Mouse (Mus musculus) right cerebral cortex, postnatal 4 days (tissue): ENCODE data around the gene Lect2.

Experiments
- DNase-seq: peaks from one replicate; pipeline ENCODE4 v3.0.0-alpha.2; 2022

Lect2 gene

DNA sequence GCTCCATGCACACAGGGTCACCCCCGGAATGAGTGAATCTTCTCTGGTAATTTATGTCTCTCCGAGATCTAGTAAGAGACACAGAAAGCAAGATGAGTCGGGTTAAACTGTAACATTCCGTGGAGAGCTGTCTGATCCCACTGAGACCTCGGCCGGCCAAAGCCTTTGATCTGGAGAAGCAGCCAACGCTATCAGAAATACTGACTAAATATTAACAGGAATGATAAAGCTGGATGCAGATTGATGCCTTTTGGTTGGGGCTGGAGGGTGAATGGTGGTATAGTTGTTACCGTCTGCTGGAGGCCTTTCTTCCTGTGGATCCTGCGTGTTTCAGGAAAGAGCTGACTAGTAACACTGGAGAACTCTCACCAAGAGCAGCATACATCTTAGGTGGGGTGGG lies at the start of gene Lect2:
Gene Lect2 (minus strand): TSS at position 102 of the 400 bp plus-strand sequence.
- DNase-seq = no peak

DNA sequence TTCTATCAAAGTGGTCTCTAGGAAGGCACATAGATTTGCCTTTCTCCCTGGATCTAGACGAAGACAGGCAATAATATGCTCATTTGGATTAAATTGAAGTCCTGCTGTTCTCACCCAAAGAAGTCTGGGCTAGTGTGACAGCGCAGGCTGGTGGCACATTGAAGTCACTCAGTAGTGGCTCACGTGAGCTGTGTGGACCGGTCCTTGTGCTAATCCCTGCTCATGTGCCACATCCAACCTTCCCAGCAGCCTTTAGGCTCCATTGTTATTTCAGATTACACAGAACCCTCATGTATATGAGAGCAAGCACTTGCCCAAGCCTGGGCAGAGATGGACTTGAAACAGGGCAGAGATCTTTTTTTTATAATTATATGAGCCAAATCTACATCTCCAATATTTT lies 49.0 kb upstream of the Lect2 start:
- no peak for DNase-seq

DNA sequence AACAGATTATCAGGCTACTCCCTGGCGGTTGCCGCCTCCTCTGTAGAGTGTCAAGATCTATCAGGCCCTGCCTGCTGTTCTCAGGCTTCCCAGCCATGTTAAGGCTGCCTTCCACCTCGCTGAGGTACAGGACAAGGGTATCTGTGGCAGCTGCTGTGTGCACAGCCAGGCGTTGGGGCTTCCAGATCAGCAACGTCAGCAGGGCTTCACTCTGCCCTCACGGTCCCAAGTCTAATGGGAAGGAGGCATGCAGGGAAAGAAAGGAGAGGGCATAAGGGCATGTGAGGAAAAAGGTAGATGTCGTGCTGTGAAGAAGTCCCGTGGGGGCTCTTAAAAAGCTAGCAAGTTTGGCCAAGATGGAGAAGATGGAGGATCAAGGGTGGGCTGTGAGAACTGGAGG lies 46.9 kb upstream of the Lect2 start:
- no peak for DNase-seq

DNA sequence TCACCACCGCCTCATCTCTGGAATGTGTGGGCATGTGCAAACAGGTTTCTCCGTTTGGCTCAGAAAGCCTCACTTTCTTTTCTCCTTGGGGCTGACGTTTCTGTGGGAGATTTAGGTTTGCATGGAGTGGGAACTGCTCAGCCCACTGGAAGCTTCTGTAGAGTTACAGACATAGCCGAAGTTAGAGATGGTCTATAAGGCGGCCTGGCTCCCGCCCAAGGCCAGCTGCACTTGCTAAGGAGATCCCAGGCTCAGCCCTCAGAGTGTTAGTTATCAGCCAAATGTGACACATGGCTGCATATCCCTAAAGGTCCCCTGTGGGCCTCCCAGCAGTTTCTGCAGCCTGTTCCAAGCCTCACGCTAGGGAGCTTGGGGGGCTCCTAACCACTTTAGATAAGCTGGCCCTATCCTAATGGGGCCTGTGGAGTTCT lies 45.7 kb upstream of the Lect2 start:
- DNase-seq = no peak

DNA sequence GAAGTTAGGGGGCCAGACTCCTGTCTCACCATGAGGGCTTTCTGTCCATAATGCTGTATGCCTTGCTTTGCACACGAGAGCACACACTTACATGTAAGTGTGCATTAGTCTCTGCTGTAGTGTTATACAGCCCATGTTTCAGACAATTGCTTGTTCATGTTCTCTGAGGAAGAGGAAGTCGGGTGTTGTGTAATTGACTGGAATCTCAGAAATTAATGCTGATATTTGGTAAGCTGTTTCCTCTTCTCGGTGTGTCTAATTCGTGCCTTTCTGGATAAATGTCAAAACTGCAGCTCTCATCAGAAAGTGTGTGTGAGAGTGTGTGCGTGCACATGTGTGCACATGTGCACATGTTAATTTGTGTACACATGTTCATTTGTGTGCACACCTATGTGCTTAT lies 44.9 kb upstream of the Lect2 start:
- DNase-seq = no peak

DNA sequence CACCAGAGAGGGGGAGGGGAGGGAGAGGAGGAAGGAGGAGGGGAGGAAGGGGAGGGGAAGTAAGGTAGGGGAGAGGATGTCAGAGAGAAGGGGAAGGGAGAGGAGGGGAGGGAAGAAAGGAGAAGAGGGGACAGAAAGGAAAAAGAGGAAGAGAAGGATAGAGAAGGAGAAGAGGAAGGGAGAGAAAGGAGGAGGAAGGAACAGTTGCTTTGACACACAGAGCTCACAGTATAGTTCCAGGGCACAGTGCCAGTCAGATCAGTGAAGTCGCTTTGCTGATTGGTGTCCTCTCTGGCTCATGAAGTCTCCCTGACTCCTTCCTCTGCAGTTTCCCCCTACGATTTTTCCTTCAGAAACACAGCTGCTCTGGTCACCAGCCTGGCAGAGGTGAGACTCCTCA lies 43.6 kb upstream of the Lect2 start:
- no peak for DNase-seq

DNA sequence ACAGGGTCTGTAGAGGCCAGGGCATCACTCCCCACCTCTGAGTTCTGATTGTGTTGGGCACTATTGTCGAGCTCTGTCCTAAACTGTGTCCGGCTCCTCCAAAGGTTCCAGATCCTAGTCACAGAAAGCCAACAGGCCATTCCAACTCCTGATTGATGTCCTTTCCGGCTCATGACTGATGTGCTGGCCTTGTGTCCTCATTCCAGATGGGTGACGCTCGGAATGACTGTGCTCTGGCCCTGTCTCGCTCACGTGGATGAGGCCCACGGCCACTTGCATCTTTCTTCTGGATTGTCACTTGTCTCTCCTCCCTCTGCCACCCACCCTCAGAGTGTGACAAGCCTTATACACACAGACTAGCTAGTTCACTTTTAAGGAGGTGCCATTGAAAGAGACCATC lies 42.9 kb upstream of the Lect2 start:
- no peak for DNase-seq

DNA sequence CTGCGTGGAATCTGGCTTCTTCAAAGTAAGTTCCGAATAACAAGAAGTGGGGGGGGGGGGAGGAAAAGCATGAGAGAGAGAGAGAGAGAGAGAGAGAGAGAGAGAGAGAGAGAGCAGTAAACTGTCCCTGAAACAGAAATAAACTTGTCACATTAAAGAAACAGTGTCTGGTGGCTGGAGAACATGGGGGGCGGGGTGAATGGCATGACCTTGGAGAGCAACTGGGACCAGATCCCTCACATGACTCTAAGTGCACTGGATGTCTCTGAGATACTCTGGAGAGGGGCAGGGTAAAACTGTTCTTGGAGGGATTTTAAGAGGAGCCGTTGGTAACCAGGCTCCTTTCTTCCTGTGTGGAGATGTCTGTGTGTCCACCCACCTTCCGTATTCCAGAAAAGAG lies 41.9 kb upstream of the Lect2 start:
- DNase-seq = no peak

DNA sequence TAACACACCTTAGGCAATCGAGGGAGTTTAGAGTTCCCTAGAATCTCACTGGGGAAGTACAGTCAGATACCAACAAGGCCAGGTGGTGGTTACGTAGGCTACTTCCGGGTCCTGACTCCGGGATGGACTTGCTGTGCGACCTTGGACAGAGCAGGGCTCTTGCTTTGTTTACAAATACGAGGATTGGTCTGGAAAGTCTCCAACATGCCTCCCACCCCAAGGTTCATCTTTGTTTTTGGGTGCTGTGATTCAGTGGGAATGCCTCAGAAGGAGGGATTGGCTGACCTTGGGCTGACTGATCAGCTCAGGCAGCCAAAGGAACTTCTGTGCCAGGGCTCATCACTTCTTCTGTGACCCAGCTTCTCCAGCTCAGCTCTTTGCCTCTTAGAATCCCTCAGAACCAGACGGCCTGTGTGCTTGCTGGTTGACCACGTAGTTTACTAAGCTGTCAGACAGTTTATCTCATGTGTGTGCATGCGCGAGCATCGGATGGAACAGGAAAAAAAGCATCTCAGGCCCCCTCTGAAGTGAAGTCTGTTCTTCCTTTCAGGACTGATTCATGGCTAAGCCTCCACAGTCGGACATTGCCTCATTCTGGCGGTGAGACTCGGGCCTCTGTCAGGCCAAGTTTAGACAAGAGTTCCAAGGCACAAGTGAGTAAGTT lies 40.3 kb upstream of the Lect2 start:
- no peak for DNase-seq

DNA sequence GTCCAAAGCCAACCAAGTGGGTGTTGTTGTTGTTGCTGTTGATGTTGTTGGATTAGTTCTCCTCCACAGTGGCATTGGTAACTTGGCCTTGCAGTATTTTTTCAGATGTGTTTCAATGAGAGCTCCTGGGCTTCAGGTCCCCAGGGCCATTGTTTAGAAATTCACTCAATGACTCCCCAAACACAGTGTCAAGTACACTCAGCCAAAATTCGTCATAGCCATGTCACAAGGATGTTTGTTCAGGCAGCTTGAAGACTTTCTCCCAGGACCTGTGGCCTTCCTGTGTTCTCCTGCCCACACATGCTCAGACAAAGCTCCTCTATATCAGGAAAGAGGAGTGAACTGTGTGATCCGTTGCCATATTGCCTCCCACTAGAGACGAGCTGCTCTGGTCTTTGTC lies 37.7 kb upstream of the Lect2 start:
- DNase-seq = no peak

DNA sequence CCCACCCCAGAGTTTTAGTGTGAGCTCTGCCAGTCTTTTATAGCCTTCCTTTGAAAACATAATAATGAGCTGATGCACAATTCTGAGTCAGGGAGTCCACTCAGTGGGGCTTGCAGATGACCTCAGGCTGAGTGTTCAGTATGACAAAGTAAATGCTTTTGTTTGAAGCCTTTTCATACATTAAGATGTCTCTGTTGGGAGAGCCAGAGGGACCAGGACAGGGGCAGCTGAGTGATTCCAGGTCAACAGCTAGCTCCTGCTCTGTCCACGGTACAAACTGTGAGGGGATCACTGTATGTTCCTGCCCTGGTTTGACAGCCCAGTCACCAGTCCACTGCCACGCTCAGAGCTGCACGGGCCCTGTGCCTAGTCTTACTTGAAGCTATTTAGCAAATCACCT lies 34.4 kb upstream of the Lect2 start:
- DNase-seq = no peak

DNA sequence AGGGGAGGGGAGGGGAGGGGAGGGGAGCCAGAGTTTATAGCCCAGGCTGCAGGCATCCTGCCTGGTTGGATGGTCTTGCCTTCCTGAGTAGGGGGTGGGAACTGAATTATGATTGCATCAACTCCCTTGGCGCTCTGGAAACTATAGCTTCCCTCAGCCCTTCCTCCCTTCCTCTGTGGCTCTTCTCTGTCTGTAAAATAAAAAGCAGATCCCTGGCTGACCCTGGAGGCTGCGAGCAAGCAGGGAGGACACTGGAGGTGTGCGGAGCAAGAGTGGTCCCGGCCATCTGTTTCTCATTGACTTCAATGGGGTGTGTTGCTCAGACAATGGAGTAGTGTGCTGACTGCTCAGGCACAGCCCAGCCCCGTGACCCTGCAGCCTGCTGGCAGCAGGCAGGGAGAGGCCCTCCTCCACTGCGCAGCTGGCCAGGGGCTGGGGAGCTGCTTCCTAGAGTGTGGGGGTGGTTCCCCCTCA lies 33.7 kb upstream of the Lect2 start:
- DNase-seq = no peak

DNA sequence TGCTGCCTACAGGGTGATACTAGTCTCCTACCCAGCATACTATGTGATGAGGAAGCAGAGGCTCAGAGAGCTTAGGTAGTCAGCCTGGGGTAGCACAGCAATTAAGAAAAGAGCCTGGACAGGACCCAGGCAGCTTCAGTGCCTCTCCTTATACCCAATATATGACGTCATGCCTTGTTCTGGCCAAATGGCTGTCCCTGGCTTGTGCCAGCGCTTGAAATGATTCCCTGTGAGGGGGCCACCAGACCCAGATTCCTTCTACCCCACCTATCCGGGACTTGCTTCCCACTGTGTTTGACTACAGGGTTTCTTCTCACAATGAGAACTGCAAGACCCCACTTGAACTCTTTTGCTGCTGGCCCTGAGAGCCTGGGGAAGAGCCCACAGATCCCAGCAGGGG lies 33.2 kb upstream of the Lect2 start:
- no peak for DNase-seq

DNA sequence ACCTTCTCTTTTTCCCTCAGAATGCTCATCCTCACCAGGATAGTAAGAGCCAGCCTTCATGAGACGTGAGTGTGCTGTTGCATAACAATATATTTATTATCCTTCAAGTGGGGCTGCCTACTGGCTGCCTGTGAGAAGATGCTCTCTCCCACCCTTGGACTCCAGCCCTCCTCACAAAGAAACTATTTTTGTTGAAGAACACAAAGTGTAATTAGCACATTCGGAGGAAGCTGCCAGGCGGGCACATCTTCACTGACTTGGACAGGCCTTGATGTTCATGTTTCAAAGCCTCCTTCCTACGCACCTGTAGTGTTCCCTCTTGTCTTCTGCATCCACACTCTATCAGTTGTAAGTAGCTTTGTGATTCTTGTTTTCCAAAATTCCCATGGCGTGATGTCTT lies 32.1 kb upstream of the Lect2 start:
- no peak for DNase-seq

DNA sequence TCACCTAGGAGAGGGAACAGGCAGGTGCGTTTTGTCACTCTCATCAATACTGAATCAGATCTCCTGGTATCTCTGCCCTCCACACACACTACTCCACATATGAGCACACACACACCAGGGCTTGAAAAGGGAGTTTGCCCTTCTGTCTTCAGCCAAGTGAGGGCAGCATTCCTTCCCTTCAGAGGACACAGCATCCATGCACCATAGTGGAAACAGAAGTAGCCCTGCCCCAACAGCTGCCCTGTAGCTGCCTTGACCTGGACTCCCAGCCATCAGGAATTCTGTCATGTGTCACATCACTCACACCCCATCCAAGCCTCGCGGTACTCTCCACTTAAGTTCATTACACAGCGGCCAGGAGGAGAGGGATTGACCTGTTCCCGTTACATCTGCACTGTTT lies 29.8 kb upstream of the Lect2 start:
- no peak for DNase-seq

DNA sequence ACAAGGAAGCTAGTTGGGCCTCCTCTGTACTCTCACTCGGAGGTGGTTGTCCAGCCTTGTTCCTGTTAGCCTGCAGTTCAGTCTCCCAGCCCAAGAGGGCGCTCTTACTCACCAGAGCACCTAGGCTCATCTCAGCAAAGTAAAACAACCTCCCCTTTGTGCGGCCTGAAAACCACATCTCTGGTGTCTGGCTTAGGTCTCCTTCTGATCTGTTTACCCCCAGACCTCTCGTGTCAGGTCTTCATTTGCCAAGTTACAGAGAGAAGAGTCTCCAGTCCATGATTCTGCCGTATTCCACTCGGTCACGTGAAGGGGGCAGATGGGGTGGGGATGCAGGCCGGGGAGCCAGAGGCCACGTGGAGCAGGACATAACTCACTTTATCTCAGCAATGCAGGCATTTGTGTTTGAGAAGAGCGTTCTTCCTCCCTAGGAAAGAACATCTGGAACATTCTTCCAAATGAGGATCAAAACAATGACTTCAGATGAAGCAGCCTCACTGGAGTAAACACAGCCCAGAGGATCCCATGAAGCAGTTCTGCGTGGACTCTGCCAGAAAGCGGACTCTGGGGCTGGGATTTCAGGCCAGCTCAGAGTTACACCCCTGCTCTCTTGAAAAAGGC lies 27.5 kb upstream of the Lect2 start:
- DNase-seq = peak; percentile 55

DNA sequence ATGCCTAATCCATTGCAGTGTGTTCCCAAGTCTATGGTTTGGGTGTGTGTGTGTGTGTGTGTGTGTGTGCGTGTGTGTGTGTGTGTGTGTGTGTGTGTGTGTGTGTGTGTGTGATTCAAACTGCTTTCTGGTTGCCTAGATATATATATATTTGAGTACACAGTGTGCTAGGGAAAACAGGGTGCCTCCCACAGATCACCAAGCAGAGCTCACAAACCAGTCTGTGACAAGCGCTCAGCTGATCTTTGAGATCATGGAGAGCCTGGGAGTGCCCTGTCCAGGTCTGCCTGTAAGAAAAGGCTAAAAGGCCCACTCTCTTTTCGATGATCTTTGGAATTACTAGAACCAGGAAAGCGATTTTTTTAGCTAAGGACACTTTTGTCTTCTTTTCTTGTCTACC lies 26.8 kb upstream of the Lect2 start:
- no peak for DNase-seq

DNA sequence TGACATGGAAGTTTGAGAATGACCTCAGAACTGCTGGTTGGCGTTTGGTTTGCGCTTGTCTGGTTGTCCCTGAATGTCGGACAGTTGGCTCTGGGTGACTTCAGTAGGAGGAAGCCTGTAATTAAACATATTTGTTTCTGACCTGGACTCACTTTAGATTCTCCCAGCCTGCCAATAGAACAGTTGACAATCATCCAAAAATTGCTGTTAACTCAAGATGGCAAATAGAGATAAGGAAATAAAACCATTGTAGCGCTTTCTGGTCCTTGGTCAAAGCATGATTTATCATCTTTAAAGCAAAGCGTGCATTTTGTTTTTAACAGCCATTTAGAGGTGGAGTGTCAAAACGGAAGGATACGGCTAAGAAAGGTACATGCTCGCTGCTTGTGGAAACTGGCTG lies 23.3 kb upstream of the Lect2 start:
- DNase-seq = no peak

DNA sequence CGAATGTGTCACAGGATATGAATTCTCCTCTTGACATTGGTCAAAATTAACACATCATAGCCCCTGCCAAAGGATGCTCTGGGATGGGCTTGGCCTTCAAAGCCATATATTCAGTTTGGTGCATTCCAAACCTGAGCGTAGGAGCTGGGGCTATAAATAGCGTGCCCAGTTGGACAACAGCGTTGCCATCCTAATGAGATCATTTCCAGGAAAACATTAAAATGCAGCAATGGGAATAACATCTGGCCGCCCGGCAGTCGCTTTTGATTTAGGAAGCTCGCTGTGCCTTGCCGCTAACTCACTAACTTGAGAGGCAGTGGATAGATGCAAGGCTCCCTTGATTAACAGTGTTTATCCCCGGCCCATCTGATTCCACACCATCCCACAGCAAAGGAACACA lies 18.0 kb upstream of the Lect2 start:
- no peak for DNase-seq

DNA sequence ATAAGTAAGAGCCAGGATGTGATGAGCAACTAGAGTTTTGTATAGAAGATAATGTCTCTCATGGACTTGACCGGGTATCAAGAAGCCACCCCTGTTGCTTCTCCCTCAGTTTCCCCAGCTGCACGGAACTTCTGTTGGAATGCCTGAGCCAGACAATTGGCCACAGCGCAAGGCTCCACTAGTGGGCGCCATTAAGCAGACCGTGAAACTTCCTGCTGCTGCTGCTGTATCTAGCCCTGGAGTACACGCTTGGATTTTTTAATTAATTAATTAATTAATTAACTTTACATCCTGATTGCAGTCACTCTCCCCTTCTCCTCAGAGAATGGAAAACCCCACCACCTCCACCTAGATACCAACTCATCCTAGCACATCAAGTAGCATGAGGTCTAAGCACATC lies 14.8 kb upstream of the Lect2 start:
- DNase-seq = peak; percentile 49

DNA sequence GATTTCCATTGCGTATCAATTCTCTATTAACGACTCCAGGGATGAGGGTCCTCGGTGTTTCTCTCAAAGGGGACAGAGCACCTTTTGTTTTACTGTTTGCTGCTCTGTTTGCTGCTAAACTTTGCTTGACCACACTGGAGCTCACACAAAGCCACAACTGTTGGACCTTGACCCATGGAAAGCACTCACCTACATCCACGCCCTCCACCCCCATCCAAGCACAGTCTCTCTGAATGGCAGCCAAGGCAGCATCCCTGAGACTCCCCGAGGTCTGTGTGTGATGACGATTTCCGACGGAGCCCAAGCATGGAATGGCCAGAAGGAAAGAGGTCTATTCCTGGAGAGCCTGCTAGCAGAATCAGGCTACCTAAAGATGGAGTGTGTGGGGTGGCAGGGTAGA lies 12.8 kb upstream of the Lect2 start:
- no peak for DNase-seq

DNA sequence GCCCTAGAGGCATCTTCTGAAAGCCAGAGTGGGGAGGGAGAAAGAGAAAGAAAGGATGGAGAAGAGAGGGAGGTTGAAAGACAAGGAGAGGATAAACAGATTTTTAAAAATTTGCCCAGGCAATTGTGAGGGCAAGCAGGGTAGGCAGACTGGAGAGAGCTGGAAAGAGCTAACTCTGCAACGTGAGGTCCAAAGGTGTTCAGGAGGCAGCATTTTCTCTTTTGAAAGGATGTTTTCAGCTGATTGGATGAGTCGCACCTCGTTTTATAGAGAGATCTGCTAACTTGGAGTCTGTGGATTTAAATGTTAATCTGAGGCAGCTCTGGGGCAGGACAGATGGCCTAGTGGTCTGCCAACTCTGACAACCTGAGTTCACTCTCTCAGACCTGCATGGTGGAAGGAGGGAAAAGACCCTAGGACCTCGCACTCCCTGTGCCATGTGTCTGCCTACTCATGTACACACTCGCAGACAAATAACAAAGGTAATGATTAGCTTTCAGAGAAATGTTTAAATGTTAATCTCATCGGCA lies 11.6 kb upstream of the Lect2 start:
- no peak for DNase-seq

DNA sequence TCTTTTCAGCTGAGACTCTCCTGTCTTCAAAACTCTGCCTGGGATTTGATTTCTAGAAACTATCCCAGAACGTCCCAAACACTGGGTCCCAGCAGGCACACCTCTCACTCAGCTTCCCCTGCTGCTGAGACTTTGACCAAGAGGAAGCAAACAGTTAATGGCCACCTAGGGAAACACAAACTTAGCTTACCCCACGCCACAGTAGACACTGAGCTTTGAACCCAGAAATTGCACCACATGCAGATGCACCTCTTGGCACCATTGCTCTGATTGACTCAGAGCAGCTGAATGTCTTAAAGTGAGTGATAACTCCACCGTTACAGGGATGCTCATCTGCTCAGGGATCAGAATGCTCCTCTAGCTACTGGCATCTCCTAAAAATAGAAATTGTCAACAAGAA lies 10.5 kb upstream of the Lect2 start:
- DNase-seq = no peak

DNA sequence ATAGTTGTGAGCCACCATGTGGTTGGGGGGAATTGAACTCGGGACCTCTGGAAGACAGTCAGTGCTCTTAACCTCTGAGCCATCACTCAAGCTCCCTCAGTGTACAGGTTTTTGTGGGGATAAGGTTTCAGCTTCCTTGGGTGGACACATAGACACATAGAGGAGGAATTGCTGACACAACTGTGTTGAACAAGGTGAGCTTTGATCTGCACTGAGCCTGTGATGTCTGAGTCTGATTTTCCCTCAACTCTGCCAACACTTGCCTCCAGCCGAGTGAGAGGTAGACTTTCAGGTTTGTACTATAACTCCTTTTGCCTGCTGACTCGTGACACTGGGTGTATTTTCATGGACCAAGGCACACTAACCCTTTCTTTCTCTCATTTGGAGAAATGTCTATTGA lies 8.4 kb upstream of the Lect2 start:
- DNase-seq = no peak

DNA sequence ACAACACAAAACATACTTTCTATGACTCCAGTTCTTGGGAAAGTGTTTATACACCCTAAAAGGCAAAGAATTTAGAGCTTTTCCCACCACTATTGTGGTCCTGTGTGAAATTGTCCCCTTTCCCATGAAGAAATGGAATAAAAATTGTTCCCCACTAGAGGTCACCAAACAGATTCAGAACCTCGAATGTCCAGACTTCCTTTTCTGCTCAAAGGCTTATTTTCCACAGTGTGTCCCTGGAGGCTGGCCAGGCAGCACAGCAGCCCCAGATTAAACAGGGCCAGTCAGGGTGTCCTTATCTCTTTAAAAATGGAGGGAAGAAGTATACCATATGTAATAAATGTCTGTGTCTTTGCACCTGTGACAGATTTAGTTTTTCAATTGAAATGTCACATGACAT lies 7.7 kb upstream of the Lect2 start:
- peak; percentile 38 for DNase-seq
